Mouse (Mus musculus): ENCODE measurements at regions not wholly inside any gene's neighbourhood (a gene's known extent, or its start where the extent isn't known, plus 50 kb on each side); places are given as distances from the start of the nearest gene placed in this dataset.

DNA sequence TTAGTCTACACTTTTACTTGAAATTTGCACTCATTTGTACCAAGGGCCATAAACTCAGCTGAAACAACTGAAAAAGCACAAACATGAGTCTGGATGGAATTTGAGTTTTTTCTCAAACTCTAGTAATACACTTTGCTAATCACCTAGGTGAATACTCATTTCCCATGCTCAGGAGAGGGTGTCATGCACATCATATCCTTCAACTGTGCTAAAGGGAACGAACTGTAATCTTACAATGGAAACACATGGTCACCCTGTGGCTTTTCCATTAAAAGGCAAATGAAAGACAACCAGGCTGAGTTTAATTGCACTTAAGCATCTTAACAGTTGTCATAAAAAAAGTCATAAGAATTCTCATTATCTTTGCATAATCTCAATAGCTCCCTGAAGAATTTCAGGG is 71.1 kb downstream of the 4930544G11Rik start:
- TF ChIP-seq POLR2A (IDR thresholded peaks at IDR 0.05; ENCODE audit: borderline replicate concordance, insufficient read depth, low read length) (no peak), CTCF (IDR thresholded peaks at IDR 0.05; ENCODE audit: borderline replicate concordance, insufficient read depth, low read depth, low read length) (no peak)
